Mouse (Mus musculus): ENCODE data around the gene Exoc2.

DNA sequence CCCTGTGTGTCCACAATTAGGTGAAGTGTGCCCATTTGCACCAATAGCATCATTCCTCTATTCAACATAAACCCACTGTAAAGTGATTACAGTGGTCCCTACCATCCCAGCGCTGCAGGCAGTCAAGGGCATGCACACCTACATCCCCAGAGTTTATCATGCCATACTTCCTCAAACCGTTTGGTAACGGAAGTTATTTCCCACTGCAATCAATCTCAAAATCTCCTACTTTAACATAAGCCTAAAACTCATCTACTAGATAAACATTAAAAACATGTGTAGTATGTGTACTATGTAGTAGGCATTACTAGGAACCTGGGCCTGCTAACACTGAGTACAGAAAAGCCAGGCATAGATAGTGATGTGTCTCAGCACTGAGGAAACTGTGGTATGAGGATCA, 2.8 kb downstream of the Exoc2 start:
- TF ChIP-seq CTCF (IDR thresholded peaks at IDR 0.05; ENCODE audit: low read depth) (no peak), EP300 (optimal IDR thresholded peaks at IDR 0.05) (no peak)
